Mouse (Mus musculus): ENCODE results near the gene Sct.

- TF ChIP-seq CTCF (IDR thresholded peaks at IDR 0.05; ENCODE audit: low read depth) (no peak), EP300 (IDR thresholded peaks at IDR 0.05; ENCODE audit: low read depth) (no peak)
These were observed 49.5 kb upstream of the Sct start for GRCm38 (mm10) chr7:141328373-141328990.
